Mouse (Mus musculus) liver, postnatal 0 days (tissue): ENCODE data around the gene Slc10a1.

Source experiments
- CTCF ChIP-seq: sonication (generic); IDR thresholded peaks from 2 replicates; pipeline ENCODE4 v1.5.1; 2016; ENCODE audit warnings: antibody characterized with exemption, low read depth
- EP300 ChIP-seq: IDR thresholded peaks from 2 replicates; pipeline ENCODE4 v1.6.1; 2016; ENCODE audit warnings: antibody characterized with exemption, low read depth, mild to moderate bottlenecking

- TF ChIP-seq CTCF (no peak), EP300 (no peak)
Measured at GRCm38 (mm10) chr12:80993773-80994172, 25.3 kb upstream of the Slc10a1 start.
